Mouse (Mus musculus) mouse embryonic stem cell (cell line): ENCODE measurements around the gene Med25.

ENCODE experiments used
- in situ Hi-C, 2 experiments: fragments of 300-500 bp; cut with MboI; formaldehyde crosslinking; loops; 1 replicate in 1 of 2; 3 replicates in 1 of 2; pipeline ENCODE4 v1.14.3; 2019 to 2020; ENCODE audit warnings: low sequenced_read_pairs in 2 of 2, low pct_unique_long_range_greater_than_20kb in 1 of 2, mixed read lengths in 1 of 2; ENCODE audit not compliant: unreplicated experiment in 1 of 2

Gene Med25

GRCm38 (mm10) chr7:44867802-44868201 lies 24.7 kb downstream of the Med25 start:
- in situ Hi-C loops, result no loop called here

DNA sequence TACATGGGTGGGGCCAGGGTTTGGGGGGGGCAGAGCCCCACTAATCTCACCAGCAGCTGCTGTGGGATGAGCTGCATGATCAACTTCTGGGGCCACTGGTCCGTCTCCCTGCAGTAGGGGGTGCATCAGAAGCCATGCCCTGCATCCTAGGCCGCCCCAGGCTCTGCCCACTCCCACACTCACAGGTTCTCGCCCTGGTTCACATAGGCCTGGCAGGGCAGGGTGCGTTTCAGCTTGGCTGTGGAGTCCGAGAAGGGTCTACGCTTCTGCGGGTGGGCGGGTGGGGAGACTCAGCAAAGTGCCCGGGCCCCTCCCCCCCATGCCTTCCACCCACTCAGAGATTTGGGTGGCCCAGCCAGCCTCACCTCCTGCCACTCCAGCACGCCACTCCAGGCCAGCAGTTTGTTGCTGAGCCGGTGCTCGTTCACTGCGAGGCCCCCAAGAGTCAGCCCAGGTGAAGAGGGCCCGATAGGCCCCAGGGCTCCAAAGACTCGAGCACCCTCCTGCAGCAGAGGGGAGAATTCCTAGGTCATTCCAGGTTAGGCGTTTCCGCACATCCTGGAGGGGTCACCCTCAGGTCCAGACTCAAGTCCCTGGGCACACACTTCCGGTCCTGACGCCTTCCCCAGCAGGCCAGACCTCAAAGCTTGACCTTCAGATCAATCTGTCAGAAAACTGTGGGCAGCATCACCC lies 25.4 kb downstream of the Med25 start:
- in situ Hi-C loops, result no loop called here

DNA sequence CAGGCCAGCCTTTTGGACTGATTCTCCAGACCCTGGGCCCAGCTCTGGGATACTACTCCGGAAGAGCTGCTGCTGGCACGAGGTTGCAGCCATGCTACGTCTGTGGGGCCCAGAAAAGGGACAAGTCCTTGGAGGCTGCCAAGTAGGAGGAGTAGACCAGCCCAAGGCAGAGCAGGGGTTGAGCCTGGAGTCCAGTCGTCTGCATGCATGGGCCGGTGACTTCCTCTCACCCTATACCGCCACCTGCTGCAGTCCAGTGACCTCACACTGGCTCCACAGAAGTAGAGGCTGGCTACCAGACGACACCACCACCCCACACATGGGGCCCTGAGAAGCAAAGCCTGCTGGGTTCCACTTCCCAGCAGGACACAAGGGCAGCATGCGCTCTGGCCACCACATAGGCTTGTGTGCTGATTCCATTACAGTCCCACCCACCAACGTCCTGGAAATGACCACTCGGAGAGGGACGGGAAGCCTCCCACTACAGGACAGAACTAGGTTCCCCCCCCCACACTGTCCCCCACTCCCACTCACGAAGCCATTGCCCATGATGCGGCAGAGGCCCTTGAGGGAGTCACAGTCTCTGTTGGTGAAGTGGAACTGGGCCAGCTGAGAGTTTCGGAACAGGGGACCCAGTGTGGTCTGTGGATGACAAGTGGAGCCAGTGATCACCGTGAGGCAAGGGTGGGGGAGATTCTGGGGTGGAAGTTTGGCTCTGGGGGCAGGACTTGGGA lies 26.1 kb downstream of the Med25 start:
- in situ Hi-C loops, result no loop called here

DNA sequence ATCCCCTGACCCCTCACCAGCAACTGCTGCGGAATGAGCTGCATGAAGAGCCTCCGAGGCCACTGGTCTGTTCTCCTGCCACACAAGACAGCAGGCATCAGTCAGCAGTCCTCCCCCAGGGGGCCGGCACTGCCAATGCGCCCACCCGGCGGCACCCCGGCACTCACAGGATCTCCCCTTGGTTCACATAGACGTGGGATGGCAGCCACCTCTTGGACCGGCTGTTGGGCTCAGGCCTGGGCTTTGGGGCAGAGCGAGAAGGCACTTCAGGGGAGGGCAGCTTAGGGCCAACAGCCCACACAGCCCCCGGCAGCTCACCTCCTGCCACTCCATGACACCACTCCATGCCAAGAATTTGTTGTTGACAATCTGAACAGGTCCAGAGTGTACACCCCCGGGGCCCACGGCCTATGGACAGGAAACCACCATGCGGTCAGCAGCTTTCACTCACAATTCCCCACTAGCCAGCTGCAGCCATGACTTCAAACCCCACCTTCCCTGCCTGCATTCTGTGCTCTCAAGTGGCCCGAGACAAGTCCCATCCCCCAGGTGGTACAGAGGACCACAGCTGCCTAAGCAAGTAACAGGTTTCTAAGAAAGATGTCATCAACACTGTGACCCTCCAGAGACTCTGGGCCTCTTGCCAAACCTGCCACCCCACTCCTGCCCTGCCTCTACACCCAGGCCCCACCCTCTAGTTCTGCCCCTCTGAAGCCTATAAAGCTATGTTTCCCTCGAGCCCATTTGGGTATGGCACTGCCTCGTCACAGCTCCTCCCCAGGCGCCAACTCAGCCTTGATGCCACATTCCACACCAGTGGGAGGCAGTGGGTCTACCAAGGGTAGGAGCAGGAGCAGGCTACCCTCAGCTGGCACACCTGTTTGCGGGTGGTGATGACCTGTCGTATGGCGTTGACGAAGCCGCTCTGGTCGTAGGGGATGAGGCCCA lies 27.6 kb downstream of the Med25 start:
- in situ Hi-C loops, result no loop called here

- in situ Hi-C loops, result no loop called here
These were observed 28.5 kb downstream of the Med25 start for GRCm38 (mm10) chr7:44863982-44864494.

- in situ Hi-C loops, result no loop called here
These were observed 29.3 kb downstream of the Med25 start for GRCm38 (mm10) chr7:44863210-44863609.

DNA sequence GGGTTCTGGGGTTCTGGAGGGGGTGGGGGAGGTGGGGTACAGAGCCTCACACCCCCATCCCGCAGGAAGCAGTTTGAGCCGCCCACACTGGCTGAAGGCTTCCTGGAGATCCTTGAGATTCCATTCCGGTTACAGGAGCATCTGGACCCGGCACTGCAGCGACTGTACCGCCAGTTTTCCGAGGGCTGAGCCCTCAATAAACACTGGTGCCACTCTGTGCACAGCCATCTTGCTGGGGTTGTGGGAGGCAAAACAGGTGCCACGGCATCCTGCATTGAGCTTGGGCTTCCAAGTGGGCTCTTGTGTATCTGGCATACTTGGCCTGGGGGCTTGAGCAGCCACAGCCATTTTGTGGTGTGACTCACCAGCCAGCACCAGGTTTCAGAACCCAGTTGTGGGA lies 30.1 kb downstream of the Med25 start:
- in situ Hi-C loops, result no loop called here

- in situ Hi-C loops, result no loop called here
These were observed 31.1 kb downstream of the Med25 start for GRCm38 (mm10) chr7:44861429-44861816.

DNA sequence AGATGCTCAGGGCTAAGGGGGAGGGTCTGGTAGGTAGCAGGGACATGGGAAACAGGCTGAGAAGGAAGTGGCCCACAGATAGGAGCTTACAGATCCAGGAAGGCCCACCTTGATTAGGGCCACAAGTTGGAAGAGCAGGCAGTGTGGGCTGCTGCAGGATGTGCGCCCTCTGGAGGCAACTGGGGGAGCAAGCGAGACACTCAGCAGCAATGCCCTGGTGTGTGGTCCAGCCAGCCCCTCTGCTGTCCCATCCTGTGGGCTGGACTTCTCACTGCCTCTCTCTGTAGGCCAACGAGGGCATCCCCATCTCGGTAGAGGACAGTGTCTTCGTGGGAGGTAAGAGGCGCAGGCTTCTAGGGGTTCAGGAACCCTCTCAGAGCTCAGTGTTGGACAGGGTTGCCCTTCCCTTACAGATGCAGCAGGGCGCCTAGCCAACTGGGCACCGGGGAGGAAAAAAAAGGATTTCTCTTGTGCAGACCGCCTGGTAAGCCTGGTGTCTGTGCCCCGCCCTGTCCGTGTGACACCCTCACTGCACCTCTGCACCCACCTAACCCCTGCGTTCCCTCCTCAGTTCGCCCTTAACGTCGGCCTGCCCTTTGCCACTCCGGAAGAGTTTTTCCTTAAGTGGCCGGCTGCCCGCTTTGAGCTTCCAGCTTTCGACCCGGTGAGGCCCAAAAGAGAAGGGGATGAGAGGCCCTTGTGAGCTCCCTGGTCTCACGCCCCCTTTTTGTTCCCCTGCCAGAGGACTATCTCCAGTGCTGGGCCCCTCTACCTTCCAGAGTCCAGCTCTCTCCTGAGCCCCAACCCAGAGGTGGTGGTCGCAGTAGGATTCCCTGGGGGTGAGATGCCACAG lies 31.7 kb downstream of the Med25 start:
- in situ Hi-C loops, result no loop called here

GRCm38 (mm10) chr7:44859896-44860295 lies 32.6 kb downstream of the Med25 start:
- in situ Hi-C loops, result loop anchor here in 1 of 2 experiments (10.0 kb wide), 1 partner anchor 305 kb away; the partner anchor contains the start of gene Nr1h2

DNA sequence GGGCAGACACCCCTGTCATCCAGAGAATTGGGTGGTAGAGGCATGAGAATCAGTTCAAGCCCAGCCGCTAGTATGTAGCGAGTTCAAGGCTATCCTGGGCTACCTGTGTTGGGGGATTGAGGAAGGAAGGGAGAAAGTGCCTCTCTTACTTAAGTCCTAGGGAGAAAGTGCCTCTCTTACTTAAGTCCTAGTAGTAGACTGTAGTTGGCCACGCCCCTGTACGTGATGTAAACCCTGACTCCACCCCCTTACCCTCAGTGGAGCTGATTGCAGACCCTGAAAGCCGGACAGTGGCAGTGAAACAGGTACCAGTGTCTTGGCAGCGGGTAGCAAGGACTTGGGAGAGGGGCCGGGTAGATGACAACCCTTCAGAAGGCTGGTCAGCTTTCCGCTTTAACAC lies 34.6 kb downstream of the Med25 start:
- in situ Hi-C loops, result loop anchor here in 1 of 2 experiments (10.0 kb wide), 1 partner anchor 303 kb away; the partner anchor contains the start of gene Nr1h2

DNA sequence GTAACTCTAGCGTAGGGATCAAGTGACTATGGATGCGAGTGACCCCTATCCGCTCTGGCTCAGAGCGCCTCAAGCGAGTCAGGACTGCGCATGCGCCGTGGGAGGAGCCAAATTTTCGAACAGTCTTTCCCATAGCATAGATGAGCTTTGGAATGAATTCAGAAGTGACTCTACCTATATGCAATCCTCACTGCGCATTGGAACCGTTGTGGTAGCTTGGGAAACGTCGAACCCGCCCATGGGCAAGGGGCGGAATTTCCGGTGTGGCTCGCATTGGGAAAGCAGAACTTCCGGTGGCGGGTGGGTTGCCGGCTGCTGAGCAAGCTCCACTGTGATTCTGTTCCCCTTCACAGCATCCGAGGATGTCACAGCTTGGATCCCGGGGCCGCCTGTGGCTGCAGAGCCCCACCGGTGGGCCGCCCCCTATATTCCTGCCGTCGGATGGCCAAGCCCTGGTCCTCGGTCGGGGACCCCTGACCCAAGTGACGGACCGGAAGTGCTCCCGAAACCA lies 35.4 kb downstream of the Med25 start, which contains the start of gene Pnkp:
TSS of gene Pnkp (plus strand) at position 98 of the 511 bp plus-strand sequence.
- in situ Hi-C loops, result loop anchor here in 1 of 2 experiments (10.0 kb wide), 1 partner anchor 302 kb away; the partner anchor contains the start of gene Nr1h2

- in situ Hi-C loops, result loop anchor here in 1 of 2 experiments (10.0 kb wide), 1 partner anchor 302 kb away; the partner anchor contains the start of gene Nr1h2
These were observed 36.1 kb downstream of the Med25 start for GRCm38 (mm10) chr7:44856265-44856916.

GRCm38 (mm10) chr7:44855036-44855435 lies 37.5 kb downstream of the Med25 start:
- in situ Hi-C loops, result loop anchor here in 1 of 2 experiments (10.0 kb wide), 1 partner anchor 300 kb away; the partner anchor contains the start of gene Nr1h2

- in situ Hi-C loops, result loop anchor here in 1 of 2 experiments (10.0 kb wide), 1 partner anchor 300 kb away; the partner anchor contains the start of gene Nr1h2
These were observed 38.0 kb downstream of the Med25 start for GRCm38 (mm10) chr7:44854356-44855031.
